ENCODE assay signal across 10 mouse cellular contexts in genomic region chr7:25479440-25479839, GRCm38 (mm10). TPM values are rescaled to one million over a fixed set of nuclear protein-coding genes. Genes with fewer than 3 reads are reported as not detected.
DNase-seq lines count a peak whose midpoint lies in the region; ATAC-seq and TF ChIP-seq lines count a peak whose summit lies in the region.
"Had no signal": no experiment of that assay in that cellular context is flagged by ENCODE, and none has a peak within 500 bp of the region (broad histone marks: within the 10 kb centered on the region; RNA-seq: fewer than 3 reads in every experiment).

No protein-coding gene starts in this region.

- peaks cover 9% of the 10 kb centered on the region for H3K36me3 ChIP-seq in liver, adult 2 months (ENCODE audit: control insufficient read depth, insufficient read depth, low read length)
- no peaks in the 10 kb centered on the region for H3K36me3 ChIP-seq in liver, embryonic 12.5 days
- no peaks in the 10 kb centered on the region for H3K36me3 ChIP-seq in stomach, postnatal 0 days (ENCODE audit: control insufficient read depth, insufficient read depth, low read length)
- H3K36me3 ChIP-seq: heart, embryonic 13.5 days had no signal

- DNase-seq in cerebellum, adult 11 months: peak; percentile 8
- no peak for DNase-seq in cerebellum, postnatal 36 days
- peak; percentile 21 for DNase-seq in liver, adult 2 months (ENCODE audit: extremely low read depth, low read depth, low spot score)
- peak; percentile 15 for DNase-seq in c-Kit-positive CD71-positive TER-119-positive erythroid progenitor cells, embryonic 14.5 days (ENCODE audit: low spot score)
- peak; percentile 52 for DNase-seq in induced T-regulatory cell, adult 2 months (ENCODE audit: low read depth)
- DNase-seq in lung, postnatal 10 days: peak; percentile 65
- DNase-seq in stomach, postnatal 0 days (ENCODE audit: low spot score): peak; percentile 40

- TF ChIP-seq EP300 in stomach, postnatal 0 days (optimal IDR thresholded peaks at IDR 0.05): no peak

- no peak overlapping the region for H3K27ac ChIP-seq in liver, adult 2 months (replicated peaks; ENCODE audit: insufficient read depth, low read depth, low read length)
- no peak overlapping the region for H3K27ac ChIP-seq in liver, embryonic 12.5 days
- H3K27ac ChIP-seq in stomach, postnatal 0 days (replicated peaks): no peak overlapping the region
- H3K27ac ChIP-seq: heart, embryonic 13.5 days had no signal

- WGBS in liver, adult 2 months: 0% methylated on average over 1 of the region's 1 CpGs
- WGBS in liver, embryonic 12.5 days (ENCODE audit: insufficient replicate concordance): 0% methylated on average over 1 of the region's 1 CpGs
- WGBS in stomach, postnatal 0 days: 4% methylated on average over 1 of the region's 1 CpGs

- H3K9ac ChIP-seq in liver, adult 2 months (ENCODE audit: low read depth, low read length): no peak overlapping the region
- no peak overlapping the region for H3K9ac ChIP-seq in liver, embryonic 12.5 days
- no peak overlapping the region for H3K9ac ChIP-seq in stomach, postnatal 0 days (ENCODE audit: low read length)
- H3K9ac ChIP-seq: heart, embryonic 13.5 days had no signal

- TF ChIP-seq POLR2A in liver, adult 2 months (IDR thresholded peaks at IDR 0.05; ENCODE audit: extremely low read depth, insufficient read depth, low read length): no peak

- no peak overlapping the region for H3K4me2 ChIP-seq in liver, embryonic 12.5 days
- H3K4me2 ChIP-seq in stomach, postnatal 0 days (replicated peaks; ENCODE audit: low read depth): no peak overlapping the region
- H3K4me2 ChIP-seq: heart, embryonic 13.5 days had no signal

- H3K9me3 ChIP-seq in liver, embryonic 12.5 days (replicated peaks): no peaks in the 10 kb centered on the region
- no peaks in the 10 kb centered on the region for H3K9me3 ChIP-seq in stomach, postnatal 0 days (ENCODE audit: control insufficient read depth, low read length)
- H3K9me3 ChIP-seq: heart, embryonic 13.5 days; megakaryocyte, embryonic 14.5 days had no signal

- H3K4me3 ChIP-seq in liver, adult 2 months (ENCODE audit: insufficient read depth, low read depth, low read length): no peak overlapping the region
- H3K4me3 ChIP-seq in liver, embryonic 12.5 days: no peak overlapping the region
- H3K4me3 ChIP-seq in stomach, postnatal 0 days (ENCODE audit: low read depth, low read length): no peak overlapping the region
- H3K4me3 ChIP-seq: heart, embryonic 13.5 days; megakaryocyte, embryonic 14.5 days had no signal

- TF ChIP-seq CTCF in liver, adult 2 months (IDR thresholded peaks at IDR 0.05; ENCODE audit: low read depth, low read length): peak; percentile 56
- TF ChIP-seq CTCF in stomach, postnatal 0 days (IDR thresholded peaks at IDR 0.05; ENCODE audit: low read depth): peak; percentile 75

- peaks cover 13% of the 10 kb centered on the region for H3K4me1 ChIP-seq in liver, adult 2 months (ENCODE audit: control insufficient read depth, insufficient read depth, low read length)
- H3K4me1 ChIP-seq in liver, embryonic 12.5 days: no peaks in the 10 kb centered on the region
- no peaks in the 10 kb centered on the region for H3K4me1 ChIP-seq in stomach, postnatal 0 days (replicated peaks; ENCODE audit: control insufficient read depth, insufficient read depth)

- no peak for ATAC-seq in liver, embryonic 12.5 days
- ATAC-seq in stomach, postnatal 0 days (ENCODE audit: low FRiP score, low TSS enrichment): no peak

- H3K27me3 ChIP-seq in liver, adult 2 months (ENCODE audit: control insufficient read depth, insufficient read depth, low read length): no peaks in the 10 kb centered on the region
- H3K27me3 ChIP-seq in liver, embryonic 12.5 days (replicated peaks): no peaks in the 10 kb centered on the region
- no peaks in the 10 kb centered on the region for H3K27me3 ChIP-seq in stomach, postnatal 0 days (ENCODE audit: control insufficient read depth, insufficient read depth, low read length)
- H3K27me3 ChIP-seq: heart, embryonic 13.5 days had no signal

- peaks cover 12% of the 10 kb centered on the region; the same call in 1 of the 2 replicates for H3K79me2 ChIP-seq in liver, adult 2 months (ENCODE audit: control insufficient read depth, insufficient read depth, low read length)

RNA-seq across cellular contexts. Expression of gene Ceacam1, which starts 2.0 kb away (rescaled TPM):
- total RNA-seq in liver, adult 2 months (2014; rRNA removed): 45.5 and 59.6 TPM in 2 replicates
- polyA plus RNA-seq in liver, adult 2 months (2012; rRNA removed): 84.8 and 87.9 TPM in 2 replicates
- 1.9 and 2.4 TPM in 2 replicates for polyA plus RNA-seq in liver, embryonic 12.5 days (2016; fragmentation: Nextera tagmentation; extraction: Ambion mirVana)
- 16.7 and 25.7 TPM in 2 replicates for polyA plus RNA-seq in stomach, postnatal 0 days (2015; fragmentation: Nextera tagmentation; extraction: Ambion mirVana)

Comparison
In these comparisons a context has a peak if more than half of its experiments do, and no peak if none do; other contexts are left out.
1. DNase-seq: peak in cerebellum, adult 11 months (single experiment), liver, adult 2 months (single experiment), c-Kit-positive CD71-positive TER-119-positive erythroid progenitor cells, embryonic 14.5 days (single experiment), induced T-regulatory cell, adult 2 months (single experiment), lung, postnatal 10 days (single experiment) and stomach, postnatal 0 days (single experiment); none in cerebellum, postnatal 36 days (0 of 2).